Mouse (Mus musculus): ENCODE measurements around the gene Lrrc74a. TPM values are rescaled to one million over a fixed set of nuclear protein-coding genes. Genes with fewer than 3 reads are reported as not detected.
A peak's percentile ranks its signal among the peaks of the same experiment; 100 is the strongest.

Lrrc74a gene
- polyA plus RNA-seq, 1 experiment from 2014 or later, result not detected

DNA sequence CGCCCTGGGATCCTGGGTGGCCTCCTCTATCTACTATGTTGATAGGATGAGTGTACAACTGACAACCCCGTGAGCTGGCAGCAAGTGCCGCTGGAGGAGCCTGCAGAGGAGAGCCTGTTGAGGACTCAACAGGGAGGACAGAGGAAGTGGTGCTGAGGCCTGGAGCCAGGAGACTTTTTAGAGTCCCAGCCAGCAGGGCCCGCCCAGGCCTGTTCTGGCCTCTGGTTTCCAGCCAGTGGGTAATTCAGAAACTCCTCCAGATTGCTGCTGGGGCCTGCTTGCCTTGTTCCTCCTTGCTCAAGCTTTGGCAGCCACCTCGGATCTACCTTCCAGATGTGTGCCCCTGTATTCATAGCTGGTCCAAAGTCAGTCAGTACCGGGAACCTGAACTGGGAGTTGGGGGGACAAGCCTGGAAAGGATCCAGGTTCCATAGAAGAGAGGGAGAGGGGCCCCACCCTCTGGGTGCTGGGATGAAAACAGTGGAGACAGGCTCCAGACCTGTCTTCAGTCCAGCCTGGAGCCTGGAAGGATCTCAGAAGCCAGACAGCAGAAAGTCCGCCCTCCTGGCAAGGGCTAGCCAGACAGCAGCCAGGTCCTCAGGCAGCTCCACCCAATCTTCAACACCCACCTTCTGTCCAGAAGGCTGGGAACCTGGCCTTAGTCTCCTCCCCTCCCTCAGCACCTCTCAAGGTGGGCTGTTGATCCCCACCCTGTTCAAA is 41.6 kb downstream of the Lrrc74a start:
- WGBS, result 83% methylated on average over 7 of the region's 7 CpGs
- Histone ChIP-seq H3K4me2 (replicated peaks) (no peak overlapping the region), H3K4me1 (peaks cover 13% of the 10 kb centered on the region), H3K27me3 (no peaks in the 10 kb centered on the region; the same call in 1 of the 2 replicates), H3K9ac (no peak overlapping the region), H3K27ac (no peak overlapping the region; the same call in 1 of the 2 replicates), H3K36me3 (no peaks in the 10 kb centered on the region), H3K9me3 (replicated peaks) (no peaks in the 10 kb centered on the region), H3K4me3 (no peak overlapping the region)
- no peak for ATAC-seq (ENCODE audit: low FRiP score)

DNA sequence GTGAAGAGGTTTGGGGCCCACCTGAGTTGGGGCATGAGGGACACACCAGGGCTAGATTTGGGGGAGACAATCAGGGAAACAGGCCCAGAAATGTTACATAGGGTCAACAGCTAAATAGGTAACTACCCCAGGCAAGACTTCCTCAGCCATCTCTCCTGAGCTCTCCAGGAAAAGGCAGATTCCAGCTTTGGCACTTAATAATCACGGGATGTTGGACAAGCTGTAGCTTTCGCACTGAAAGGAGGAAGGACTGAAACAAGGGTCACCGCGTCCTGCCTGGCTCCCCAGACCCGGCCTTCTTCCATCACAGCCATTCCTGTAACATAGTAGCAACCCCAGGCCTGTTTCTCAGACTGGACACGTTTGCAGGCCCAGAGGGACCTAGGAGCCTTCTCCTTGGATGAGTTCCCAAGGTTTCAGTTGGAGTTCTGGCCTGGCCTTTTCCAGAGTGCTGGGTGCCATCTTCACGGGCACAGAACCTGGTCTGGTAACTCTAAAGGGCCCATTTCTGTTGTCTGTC is 42.2 kb downstream of the Lrrc74a start:
- no peak for ATAC-seq (ENCODE audit: low FRiP score)
- 84% methylated on average over 7 of the region's 7 CpGs for WGBS

DNA sequence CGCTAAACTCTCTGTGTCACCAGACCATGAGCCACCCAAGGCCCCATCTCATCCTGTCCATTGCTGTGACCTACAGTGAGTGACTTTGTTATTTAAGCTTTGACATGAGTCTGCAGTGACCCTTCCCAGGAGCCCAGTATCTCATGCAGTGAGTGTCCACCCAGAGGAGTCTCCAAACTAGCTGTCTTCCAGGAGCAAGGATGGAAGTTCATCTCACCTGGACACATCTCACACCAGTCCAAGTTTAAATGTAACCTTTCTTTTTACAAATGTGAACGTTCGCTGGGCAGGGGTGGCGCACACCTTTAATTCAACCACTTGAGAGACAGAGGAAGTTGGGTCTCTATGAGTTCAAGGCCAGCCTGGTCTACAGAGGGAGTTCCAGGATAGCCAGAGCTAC is 44.4 kb downstream of the Lrrc74a start:
- no peaks in the 10 kb centered on the region for H3K9me3 ChIP-seq (replicated peaks)
- WGBS, result 95% methylated on average over 4 of the region's 4 CpGs
- no peak overlapping the region for H3K4me2 ChIP-seq (replicated peaks)
- H3K27ac ChIP-seq, result no peak overlapping the region
- no peaks in the 10 kb centered on the region for H3K36me3 ChIP-seq
- no peak for ATAC-seq (ENCODE audit: low FRiP score)
- H3K27me3 ChIP-seq, result no peaks in the 10 kb centered on the region; the same call in none of the 2 replicates
- no peak overlapping the region for H3K9ac ChIP-seq
- 0 out of 2 replicates have a peak, but pooled peaks cover 4% of the 10 kb centered on the region for H3K4me1 ChIP-seq
- H3K4me3 ChIP-seq, result no peak overlapping the region

More for the DNA sequence above, 42.2 kb downstream of the Lrrc74a start:
- no peaks in the 10 kb centered on the region for H3K9me3 ChIP-seq (replicated peaks)
- no peak overlapping the region for H3K4me3 ChIP-seq
- peaks cover 9% of the 10 kb centered on the region for H3K4me1 ChIP-seq
- H3K27me3 ChIP-seq, result no peaks in the 10 kb centered on the region; the same call in 1 of the 2 replicates
- H3K36me3 ChIP-seq, result no peaks in the 10 kb centered on the region
- H3K4me2 ChIP-seq (replicated peaks), result no peak overlapping the region
- no peak overlapping the region for H3K9ac ChIP-seq
- H3K27ac ChIP-seq, result no peak overlapping the region

DNA sequence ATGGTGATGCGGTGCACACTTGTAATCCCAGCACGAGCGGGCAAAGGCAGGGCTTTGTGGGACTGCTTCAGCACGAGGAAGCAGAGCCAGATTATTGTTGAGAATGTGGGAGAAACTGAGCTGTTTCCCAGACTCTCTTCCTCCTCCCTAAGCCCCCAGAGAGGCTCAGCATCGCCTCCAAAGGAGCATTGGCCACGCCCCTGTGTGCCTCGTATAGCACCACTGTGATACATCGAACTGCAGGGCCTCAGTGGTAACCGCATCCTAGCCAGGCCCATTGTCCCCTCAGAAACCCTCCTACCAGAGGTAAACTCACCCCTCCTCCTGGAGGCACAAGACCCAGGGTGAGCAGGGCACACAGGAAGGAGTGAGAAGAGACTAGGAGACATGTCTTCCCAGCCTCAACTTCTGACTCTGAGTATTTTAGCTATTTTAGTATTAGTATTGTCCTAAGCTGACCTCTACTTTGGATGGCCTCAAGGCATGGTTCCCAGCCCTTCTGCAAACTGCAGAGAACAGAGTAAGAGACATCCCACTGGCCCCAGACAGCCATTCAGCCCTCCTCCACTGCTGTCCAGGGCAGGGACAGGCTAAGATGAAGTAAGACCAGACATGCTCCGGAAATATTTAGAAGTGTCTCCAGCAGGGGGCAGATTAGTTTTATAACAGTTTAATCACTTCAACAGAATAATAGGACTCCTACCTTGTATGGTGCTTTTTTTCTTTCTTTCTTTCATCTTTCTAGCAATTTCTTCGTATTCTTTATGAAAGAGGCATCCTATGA is 45.2 kb downstream of the Lrrc74a start:
- Histone ChIP-seq H3K4me3 (no peak overlapping the region), H3K4me2 (replicated peaks) (no peak overlapping the region), H3K9ac (no peak overlapping the region), H3K27me3 (no peaks in the 10 kb centered on the region; the same call in none of the 2 replicates), H3K9me3 (replicated peaks) (no peaks in the 10 kb centered on the region), H3K4me1 (peaks cover 9% of the 10 kb centered on the region; the same call in 1 of the 2 replicates), H3K27ac (no peak overlapping the region), H3K36me3 (no peaks in the 10 kb centered on the region)
- 55% methylated on average over 11 of the region's 11 CpGs for WGBS
- ATAC-seq (ENCODE audit: low FRiP score), result no peak

DNA sequence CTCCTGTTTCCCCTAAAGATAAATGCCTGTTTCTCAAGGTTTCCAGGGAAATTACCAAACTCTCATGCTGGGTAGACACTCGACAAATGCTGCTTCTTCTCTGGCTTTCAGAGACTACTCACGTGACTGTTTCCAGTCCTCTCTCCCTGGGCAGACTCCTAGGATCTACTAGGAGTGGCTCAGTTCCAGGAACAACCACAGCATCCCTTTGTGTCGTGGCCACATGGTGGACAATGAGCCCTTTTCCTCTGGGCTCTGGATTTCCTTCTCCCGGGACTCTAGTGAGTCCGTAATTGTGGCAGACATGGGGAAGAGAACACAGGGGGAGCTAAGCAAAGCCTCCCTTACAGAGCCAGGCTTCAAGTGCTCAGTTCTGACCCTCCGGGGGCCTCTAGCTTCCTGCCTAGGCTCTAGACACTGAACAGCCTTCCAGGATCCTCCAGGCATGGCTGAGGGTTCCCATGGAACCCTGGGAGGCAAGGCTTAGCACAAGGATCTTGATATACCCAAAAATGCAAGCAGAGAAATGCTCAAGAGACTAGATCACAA is 47.6 kb downstream of the Lrrc74a start:
- peak overlapping the region; percentile 35; the same call in 1 of the 2 replicates for H3K27ac ChIP-seq
- H3K9ac ChIP-seq, result no peak overlapping the region
- no peaks in the 10 kb centered on the region for H3K9me3 ChIP-seq (replicated peaks)
- no peaks in the 10 kb centered on the region for H3K36me3 ChIP-seq
- no peak overlapping the region for H3K4me3 ChIP-seq
- H3K4me1 ChIP-seq, result peaks cover 14% of the 10 kb centered on the region
- 48% methylated on average over 6 of the region's 6 CpGs for WGBS
- no peaks in the 10 kb centered on the region; the same call in 1 of the 2 replicates for H3K27me3 ChIP-seq
- H3K4me2 ChIP-seq (replicated peaks), result no peak overlapping the region
- ATAC-seq (ENCODE audit: low FRiP score), result no peak

DNA sequence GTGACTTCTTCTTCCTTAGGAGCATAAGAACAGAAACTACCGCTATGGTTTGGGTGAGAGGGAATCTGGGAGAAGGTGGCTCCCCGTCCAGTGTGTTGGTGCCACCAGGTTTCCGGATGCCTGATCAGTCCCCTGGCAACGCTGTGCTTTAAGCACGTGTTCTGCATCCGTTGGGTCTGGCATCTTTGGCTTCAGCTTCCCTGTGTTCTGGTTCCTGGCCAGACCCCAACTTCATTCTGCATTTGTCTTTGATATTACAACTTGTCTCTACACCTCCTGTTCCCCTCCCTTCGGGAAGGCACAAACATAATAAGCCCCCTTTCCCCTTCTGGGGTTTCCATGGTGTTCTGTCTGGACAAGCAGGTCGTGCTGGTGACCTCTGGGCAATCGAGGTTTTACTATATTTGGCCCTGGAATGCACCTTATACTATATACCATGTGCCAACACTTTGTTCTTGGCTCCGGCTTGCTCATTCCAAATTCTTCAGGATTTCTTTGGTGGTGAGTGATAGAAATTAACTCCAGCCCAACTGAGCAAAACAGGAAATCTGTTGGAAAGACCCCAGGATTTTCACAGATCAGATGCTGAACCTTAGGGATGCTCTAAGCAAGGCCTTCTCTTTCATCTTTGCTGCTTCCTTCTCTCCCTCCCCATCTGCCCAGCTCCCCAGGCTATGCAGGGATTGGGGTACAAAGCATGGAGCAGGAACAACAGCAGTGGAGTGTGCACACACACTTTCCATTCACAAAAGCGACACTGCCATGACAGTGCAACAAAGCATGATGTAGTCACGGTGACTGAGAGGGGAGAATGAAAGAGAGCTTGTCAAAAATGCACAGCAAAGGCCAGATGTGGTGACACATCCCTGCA is 52.2 kb downstream of the Lrrc74a start:
- H3K27ac ChIP-seq, result peak overlapping the region; percentile 42

DNA sequence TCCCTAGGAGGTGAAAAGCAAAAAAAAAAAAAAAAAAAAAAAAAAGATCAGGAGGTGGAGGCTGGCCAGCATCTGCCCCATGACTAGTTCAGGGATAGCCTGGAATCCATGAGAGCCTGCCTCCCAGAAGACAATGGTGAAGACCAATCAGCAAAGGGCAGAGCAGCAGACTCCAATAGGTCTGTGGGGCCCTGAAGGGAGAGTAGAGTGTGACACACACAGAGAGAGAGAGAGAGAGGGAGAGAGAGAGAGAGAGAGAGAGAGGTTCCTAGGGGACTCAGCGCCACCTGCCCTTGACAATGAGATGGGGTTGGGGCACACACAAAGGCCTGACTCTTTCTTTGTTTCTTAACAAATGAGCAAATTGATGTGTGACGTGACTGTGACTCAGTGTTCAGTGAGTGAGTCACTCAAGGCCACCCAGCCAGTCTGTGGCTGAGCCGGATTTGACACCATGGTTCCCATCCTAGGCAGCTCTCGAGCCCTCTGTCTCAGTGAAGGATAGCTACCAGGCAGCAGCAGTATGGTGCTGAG is 52.9 kb downstream of the Lrrc74a start:
- peaks cover 26% of the 10 kb centered on the region for H3K4me1 ChIP-seq
- no peak overlapping the region for H3K9ac ChIP-seq
- H3K27ac ChIP-seq, result peak overlapping the region; percentile 67
- H3K9me3 ChIP-seq (replicated peaks), result no peaks in the 10 kb centered on the region
- no peaks in the 10 kb centered on the region for H3K36me3 ChIP-seq
- H3K4me3 ChIP-seq, result no peak overlapping the region
- ATAC-seq (ENCODE audit: low FRiP score), result peak; percentile 91
- H3K4me2 ChIP-seq (replicated peaks), result no peak overlapping the region
- 22% methylated on average over 4 of the region's 4 CpGs for WGBS
- peaks cover 8% of the 10 kb centered on the region for H3K27me3 ChIP-seq

More for the DNA sequence above, 52.2 kb downstream of the Lrrc74a start:
- no peak overlapping the region for H3K9ac ChIP-seq
- H3K4me3 ChIP-seq, result no peak overlapping the region
- H3K4me2 ChIP-seq (replicated peaks), result no peak overlapping the region
- no peaks in the 10 kb centered on the region for H3K9me3 ChIP-seq (replicated peaks)
- H3K4me1 ChIP-seq, result peaks cover 26% of the 10 kb centered on the region
- H3K36me3 ChIP-seq, result no peaks in the 10 kb centered on the region
- 27% methylated on average over 12 of the region's 12 CpGs for WGBS
- ATAC-seq (ENCODE audit: low FRiP score), result peak; percentile 71
- peaks cover 8% of the 10 kb centered on the region for H3K27me3 ChIP-seq

DNA sequence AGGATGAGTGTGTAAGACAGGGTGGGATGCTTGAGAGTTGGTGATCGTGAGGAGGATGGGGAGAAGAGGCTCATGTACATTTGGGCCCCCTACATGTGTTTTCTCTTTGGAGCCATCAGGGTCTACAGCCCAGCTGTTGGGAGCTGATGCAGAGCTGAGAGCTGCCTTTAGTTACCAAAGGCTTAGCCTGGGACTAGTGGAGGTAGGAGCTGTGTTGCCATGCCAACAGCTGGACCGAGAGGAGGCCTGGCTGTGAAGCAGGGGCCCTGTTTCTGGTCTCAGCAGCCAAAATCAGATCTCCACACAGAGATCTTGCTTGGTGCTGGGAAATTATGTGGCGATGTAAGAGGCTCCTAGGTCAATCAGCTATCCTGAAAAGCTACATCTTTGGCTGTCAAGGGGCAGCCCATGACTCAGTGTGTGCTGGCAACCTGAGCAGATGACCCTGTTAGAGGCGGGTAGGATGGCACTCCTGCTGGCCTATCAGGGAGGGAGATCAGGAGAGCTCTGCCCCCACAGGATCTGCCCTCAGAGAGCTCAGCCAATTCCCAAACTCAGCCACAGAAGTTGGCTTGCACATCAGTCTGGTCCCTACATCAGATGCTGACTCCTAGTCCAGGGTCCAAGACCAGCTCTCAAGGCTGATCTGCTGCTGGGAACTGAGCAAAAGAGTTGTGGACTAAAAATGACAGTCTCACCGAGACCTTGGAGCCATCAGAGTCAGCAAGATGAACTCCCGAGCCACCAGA is 56.1 kb downstream of the Lrrc74a start:
- Histone ChIP-seq H3K4me3 (no peak overlapping the region), H3K27ac (no peak overlapping the region), H3K4me2 (replicated peaks) (no peak overlapping the region), H3K4me1 (peaks cover 24% of the 10 kb centered on the region), H3K36me3 (no peaks in the 10 kb centered on the region), H3K27me3 (peaks cover 8% of the 10 kb centered on the region), H3K9ac (no peak overlapping the region), H3K9me3 (replicated peaks) (no peaks in the 10 kb centered on the region)
- ATAC-seq (ENCODE audit: low FRiP score), result no peak
- 40% methylated on average over 6 of the region's 6 CpGs for WGBS

DNA sequence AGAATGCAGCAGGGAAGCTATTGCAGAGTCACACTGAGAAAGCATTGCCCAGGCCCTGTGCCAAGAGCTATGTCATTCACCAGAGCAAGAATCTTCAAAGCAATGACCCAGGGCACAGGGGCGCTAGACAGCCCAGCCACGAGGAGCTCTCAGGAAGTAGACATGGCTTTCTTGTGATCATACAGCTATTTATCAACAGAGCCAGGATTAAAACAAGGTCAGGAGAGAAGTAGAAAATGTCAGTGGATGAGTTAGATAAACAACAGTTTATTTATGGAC is 56.6 kb downstream of the Lrrc74a start:
- no peak overlapping the region for H3K9ac ChIP-seq
- WGBS, result 18% methylated on average over 2 of the region's 2 CpGs
- no peak for ATAC-seq (ENCODE audit: low FRiP score)
- H3K27ac ChIP-seq, result no peak overlapping the region
- H3K4me3 ChIP-seq, result no peak overlapping the region
- no peaks in the 10 kb centered on the region for H3K36me3 ChIP-seq
- peaks cover 24% of the 10 kb centered on the region for H3K4me1 ChIP-seq
- no peak overlapping the region for H3K4me2 ChIP-seq (replicated peaks)
- H3K9me3 ChIP-seq (replicated peaks), result no peaks in the 10 kb centered on the region
- peaks cover 8% of the 10 kb centered on the region for H3K27me3 ChIP-seq

DNA sequence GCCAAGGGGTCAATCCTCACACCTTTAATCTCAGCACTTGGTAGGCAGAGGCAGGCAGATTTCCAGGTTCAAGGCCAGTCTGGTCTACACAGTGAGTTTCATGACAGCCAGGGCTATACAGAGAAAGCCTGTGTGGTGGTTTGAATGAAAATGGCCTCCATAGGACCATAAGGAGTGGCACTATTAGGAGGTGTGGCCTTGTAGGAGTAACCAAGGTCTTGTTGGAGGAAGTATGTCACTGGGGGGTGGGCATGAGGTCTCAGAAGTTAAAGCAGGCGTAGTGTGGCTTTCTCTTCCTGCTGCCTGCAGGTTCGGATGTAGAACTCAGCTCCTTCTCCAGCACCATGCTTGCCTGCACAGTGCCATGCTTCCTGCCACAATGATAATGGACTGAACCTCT is 57.8 kb downstream of the Lrrc74a start:
- H3K4me1 ChIP-seq, result peaks cover 22% of the 10 kb centered on the region
- no peaks in the 10 kb centered on the region for H3K9me3 ChIP-seq (replicated peaks)
- no peak overlapping the region for H3K4me2 ChIP-seq (replicated peaks)

DNA sequence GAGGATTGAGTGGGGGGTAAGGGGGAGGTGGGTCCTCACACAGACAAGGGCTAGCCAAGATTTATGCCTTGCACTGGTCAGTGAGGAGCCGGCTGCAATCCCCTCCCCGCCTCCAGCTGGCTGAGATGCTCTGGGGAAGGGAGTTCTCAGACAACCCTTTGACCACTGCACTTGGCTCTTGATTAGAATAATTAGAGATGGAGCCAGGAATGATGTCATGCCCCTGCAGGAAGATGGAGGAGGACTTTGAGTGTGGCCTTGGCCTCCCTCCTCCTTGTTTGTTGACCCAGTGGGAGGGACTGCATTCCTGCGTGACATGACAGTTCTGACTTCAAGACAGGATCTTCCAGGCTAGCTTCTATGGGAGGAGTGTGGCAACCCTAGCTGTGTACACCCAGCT is 59.7 kb downstream of the Lrrc74a start:
- H3K36me3 ChIP-seq, result no peaks in the 10 kb centered on the region
- ATAC-seq (ENCODE audit: low FRiP score), result no peak
- H3K27me3 ChIP-seq, result peaks cover 8% of the 10 kb centered on the region
- no peak overlapping the region for H3K4me2 ChIP-seq (replicated peaks)
- no peaks in the 10 kb centered on the region for H3K9me3 ChIP-seq (replicated peaks)
- peaks cover 21% of the 10 kb centered on the region for H3K4me1 ChIP-seq
- H3K27ac ChIP-seq, result no peak overlapping the region
- H3K4me3 ChIP-seq, result no peak overlapping the region
- H3K9ac ChIP-seq, result 0 out of 2 replicates have a peak overlapping the region, but pooled peaks have one; percentile 5
- 59% methylated on average over 3 of the region's 3 CpGs for WGBS

More for the DNA sequence above, 57.8 kb downstream of the Lrrc74a start:
- H3K4me3 ChIP-seq, result no peak overlapping the region
- H3K27me3 ChIP-seq, result peaks cover 8% of the 10 kb centered on the region
- no peak overlapping the region for H3K27ac ChIP-seq
- no peak for ATAC-seq (ENCODE audit: low FRiP score)
- H3K9ac ChIP-seq, result no peak overlapping the region
- H3K36me3 ChIP-seq, result no peaks in the 10 kb centered on the region
- 86% methylated on average over 2 of the region's 2 CpGs for WGBS
